Mouse (Mus musculus) bone marrow, adult 2 months (tissue): ENCODE results near the gene Rps6ka3.

Source experiments
- CTCF ChIP-seq: fragments of 200-500 bp; IDR thresholded peaks from 2 replicates; pipeline ENCODE4 v1.5.1; 2011; ENCODE audit warnings: low read length, control low read depth; ENCODE audit not compliant: control insufficient read depth, insufficient read depth
- POLR2A ChIP-seq: fragments of 200-500 bp; IDR thresholded peaks from 2 replicates; pipeline ENCODE4 v1.6.1; 2011; ENCODE audit warnings: low read depth, mild to moderate bottlenecking, control low read depth, low read length, borderline replicate concordance; ENCODE audit not compliant: control insufficient read depth

GRCm38 (mm10) chrX:159237275-159237674, 27.2 kb downstream of the Rps6ka3 start:
- TF ChIP-seq POLR2A (no peak), CTCF (no peak)
